Mouse (Mus musculus) T-helper 2 cell (primary cell): ENCODE measurements around the gene Lhb.
"Not testable (repeated sequence)": the region's sequence is repeated elsewhere in the genome, so short reads cannot be mapped to it uniquely, and the experiment has no call there.

Experiments
- in situ Hi-C: fragments of 300-600 bp; cut with MboI, MseI; formaldehyde crosslinking; loops from one replicate; pipeline ENCODE4 v1.15.1; 2025; ENCODE audit warnings: high pct_unique_total_duplicates

Lhb gene

DNA sequence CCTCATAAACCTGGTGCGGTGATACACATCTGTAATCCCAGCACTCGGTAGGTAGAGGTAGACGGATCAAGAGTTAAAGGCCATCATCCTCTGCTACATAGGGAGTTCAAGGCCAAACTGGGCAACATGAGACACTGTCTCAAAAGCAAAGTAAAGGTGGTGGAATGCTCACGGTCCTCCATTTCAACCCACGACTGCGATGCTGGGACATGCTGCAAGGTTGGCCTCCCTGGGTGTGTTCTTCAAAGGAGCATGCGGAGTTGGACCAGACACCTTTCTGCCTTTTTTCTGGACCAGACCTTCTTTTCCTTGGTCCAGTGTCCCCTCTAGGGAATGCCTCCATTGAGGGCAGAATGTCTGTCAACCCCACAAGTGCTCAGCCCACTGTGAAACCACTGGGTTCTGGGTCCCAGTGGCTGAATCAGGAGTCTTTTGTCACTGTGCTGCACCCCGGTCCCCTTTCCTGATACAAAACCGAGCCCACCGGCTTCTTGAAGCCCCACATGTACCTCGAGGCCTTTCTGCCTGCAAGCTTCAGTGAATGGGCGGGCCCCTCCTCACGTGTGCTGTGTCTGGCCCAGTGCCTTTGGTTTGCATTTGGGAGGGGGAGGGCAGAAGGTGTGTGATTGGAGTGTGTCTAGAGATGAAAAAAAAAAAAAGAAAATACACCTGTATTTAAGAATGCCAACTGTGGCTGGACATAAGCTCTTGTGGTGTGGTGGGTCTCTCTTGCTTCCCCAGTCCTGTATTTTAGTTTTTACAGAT, 35.5 kb downstream of the Lhb start:
- in situ Hi-C loops: no loop called here

DNA sequence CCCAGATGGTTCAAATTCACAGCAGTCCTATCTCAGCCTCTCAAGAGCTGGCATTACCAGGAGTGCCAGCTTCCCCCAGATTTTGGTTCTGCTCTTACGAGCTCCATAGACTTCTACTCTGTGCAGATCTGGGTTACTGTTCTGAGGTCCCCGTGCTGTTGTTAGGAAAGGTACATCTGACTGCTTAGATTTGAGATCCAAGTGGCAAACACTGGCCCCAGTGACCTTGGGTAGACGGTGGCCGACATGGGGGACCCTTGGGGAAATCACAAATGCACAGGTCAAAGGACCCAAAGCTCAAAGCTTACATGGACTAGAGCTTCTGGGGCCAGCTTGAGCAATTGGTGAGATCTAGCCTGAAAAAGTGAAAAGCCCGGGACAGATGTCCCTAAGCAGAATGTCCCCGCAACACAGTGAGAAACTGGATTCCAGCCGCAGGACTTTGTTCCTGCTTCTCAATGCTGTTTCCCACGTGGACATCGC, 36.1 kb downstream of the Lhb start:
- in situ Hi-C loops: no loop called here

DNA sequence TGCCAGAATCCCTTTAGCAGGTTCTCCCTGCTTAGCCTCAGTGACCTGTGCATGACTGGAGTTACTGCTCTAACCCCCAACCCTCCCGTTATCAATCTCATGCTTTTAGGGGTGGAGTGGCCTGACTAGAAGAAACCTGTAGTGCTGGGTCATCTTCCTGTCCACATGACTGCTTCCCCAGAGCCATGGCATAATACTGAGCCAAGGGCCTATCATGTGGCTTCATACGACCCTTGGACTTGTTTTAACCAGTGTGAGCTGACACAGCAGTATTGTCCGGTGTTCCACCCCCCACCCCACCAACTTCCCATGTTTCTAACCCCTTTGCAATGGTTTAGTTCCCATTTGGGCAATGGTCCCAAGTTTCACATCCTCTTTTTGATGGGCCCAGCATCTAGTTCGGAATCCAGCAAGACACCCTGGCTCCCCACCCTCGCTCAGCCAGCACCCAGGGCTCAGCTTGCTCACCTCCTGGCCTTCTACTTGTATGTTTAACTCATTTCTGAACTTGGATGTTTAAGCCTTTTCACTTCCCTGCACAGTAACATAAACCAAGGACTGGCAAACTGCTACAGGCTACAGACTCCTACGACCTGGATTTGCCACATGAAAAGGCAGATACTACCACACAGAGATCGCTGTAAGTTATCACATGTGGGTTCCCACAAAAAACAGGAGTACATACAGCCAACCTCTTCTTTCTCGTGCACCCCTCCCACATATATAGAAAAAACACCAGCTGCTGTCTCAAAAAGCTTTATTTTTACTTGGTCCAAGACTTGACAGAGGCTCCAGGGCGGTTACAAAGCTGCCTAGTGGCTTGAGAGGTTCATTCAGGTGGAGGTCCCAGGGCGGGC, 36.8 kb downstream of the Lhb start:
- in situ Hi-C loops: no loop called here

DNA sequence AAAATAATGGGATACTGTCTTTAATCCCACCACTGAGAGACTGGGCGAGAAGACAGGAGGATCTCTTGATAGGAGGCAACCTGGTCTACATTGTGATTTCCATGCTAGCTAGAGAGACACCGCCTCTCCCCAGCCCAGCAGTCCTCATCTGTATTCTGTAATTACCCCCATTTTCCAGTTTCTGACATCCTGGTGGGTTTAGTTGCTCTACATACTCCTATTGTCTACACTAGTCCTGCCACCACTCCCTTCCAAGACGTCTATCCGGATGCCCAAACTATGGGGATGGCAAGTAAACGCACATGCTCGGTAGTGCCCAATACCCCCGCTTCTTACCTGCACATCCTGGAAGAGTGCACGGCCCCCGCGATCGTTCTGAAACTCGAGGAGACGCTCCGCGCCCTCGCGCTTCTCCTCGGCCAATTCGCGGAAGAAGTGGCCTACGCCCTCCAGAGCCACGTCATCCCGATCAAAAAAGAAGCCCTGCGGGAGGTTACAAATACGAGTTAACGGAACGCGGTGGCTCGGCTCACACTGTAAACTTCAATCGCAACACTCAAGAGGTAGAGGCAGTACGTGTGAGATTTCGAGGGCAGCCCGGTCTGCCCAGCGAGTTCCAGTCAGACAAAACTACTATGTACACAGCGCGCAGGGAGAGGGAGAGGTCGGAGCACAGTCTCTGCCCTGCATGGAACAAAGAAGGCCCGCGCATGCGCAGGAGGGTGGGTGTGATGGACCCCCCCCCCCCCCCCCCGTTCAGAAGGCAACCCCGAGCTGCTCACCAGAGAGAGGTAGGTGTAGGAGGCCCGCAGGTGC, 38.3 kb downstream of the Lhb start:
- in situ Hi-C loops: no loop called here

DNA sequence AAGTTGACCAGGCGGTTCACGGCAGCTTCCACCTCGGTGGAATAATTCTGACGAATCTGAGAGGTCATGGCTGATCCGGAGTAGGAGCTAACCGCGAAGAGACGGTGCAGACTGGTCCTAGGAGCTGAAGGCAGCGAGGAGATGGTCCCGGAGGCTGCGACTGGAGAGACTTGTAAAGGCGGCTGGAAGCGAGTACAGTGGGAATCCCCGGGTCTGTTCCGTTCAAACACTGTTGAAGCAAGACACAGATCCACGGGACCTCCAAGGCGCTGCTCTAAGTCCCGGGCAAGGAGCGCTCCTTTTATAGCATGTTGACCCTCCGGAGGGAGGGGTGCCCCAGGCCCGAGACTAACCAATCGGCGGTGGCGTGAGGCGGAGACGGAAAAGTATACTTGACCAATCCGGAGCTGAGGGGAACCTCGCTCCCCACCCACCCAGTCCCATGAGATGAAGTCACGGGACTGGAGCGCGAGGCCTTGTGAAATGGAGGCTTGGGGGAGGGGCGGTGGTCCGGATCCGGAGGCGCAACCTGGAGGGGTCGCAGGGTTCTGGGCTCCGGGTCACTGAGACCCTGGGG, 39.0 kb downstream of the Lhb start, which contains the start of gene Ftl1:
Gene Ftl1 (minus strand): TSS at position 321 of the 577 bp plus-strand sequence.
- in situ Hi-C loops: not testable (repeated sequence)

DNA sequence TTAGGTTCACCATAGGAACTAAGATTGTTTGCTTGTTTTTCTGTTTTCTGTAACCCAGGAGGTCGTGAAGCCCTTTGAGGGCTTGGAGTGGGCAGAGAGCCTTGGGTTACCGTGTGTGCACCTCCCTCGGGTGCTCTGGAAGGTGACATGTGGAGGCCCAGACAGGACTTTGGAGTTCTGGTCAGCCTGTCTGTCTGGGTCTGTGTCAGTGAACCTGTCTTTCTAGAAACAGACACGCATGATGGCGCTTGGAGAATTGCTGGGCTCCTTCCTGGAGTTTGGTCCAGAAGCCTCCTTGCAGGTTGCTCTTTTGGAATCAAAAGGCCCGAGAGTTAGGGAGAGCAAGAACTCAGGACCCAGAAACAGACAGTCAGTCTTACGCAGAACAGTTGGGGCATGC, 39.8 kb downstream of the Lhb start:
- in situ Hi-C loops: no loop called here

DNA sequence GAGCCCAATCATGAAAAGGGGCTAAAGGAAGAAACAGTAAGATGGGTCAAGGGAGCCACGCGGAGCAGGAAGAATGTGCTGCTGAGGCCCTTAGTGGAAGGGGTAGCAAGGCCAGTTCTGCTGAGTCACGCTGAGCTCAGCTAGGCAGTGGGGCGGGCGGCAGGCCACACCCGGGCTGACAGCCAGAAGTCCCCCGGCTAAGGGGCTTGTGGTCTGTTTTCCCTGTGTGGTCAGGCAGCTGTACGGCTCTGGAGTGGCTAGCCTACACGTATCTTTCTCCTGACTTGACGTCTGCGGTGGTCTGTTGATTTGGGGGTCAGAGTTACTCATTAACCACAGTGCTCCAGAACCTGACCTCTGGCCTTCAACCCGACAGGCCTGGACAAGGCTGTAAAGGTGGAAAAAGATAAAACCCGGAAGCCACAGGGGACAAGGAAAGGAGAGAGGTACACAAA, 40.3 kb downstream of the Lhb start:
- in situ Hi-C loops: no loop called here

DNA sequence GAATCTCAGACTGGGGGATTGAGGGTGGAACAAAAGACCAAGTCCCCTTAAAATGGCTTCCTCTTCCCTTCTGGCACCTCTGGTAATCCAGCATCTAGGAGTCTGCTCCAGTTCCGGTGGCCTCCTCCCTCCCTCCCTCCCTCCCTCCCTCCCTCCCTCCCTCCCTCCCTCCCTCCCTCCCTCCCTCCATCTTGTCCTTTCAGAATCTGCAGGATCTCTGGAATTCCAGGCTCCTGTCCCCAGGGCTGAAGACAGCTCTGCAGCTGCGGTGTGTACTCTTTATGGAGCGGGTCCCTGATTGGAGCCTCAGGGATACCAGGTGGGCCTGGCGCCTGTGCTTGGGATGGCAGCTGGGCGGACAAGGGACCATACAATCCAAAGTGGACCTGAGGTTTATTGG, 40.7 kb downstream of the Lhb start:
- in situ Hi-C loops: no loop called here

DNA sequence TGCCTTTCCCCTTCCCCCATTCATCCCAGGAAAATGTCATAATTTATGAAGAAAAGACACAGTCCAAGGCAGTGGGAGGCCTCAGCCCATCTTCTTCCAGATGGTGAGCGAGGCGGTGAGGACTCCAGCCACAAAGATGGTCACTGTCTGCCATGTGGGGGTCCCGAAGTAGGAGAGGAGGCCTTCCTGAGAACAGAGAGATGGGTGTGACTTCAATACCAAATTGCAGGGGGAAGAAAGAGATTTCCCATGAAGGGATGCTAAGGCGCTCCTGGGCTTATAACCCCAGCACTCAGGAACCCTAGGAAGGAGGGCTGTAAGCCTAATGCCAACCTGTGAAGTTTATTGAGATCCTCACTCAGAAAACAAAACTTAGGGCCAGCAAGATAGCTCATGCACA, 41.2 kb downstream of the Lhb start:
- in situ Hi-C loops: no loop called here

DNA sequence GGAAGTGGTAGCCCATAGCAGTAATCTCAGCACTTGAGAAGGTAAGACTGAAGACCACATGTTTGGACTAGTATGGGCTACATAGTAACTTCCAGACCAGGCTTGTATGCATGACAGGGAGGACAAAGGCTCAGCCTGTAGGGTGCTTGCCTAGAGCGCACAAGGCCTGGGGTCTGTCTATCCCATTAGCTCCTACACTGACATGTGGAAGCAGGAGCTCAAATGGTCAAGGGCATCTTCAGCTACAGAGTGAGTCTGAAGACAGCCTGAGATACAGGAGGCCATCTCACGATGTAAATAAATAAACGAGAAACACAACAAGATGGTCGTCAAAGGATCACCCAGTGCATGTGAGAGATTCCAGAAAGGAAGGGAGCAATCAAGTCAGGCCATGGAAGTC, 41.7 kb downstream of the Lhb start:
- in situ Hi-C loops: no loop called here

DNA sequence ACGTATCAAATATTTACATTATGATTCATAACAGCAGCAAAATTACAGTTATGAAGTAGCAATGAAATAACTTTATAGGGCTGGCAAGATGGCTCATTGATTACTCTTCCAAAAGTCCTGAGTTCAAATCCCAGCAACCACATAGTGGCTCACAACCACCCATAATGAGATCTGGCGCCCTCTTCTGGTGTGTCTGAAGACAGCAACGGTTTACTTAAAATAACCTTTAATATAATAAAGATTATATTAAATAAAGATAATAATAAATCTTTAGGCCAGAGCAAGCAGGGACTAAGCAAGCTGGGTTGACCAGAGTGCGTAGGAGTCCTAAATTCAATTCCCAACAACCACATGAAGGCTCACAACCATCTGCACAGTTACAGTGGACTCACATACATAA, 42.2 kb downstream of the Lhb start:
- in situ Hi-C loops: not testable (repeated sequence)

DNA sequence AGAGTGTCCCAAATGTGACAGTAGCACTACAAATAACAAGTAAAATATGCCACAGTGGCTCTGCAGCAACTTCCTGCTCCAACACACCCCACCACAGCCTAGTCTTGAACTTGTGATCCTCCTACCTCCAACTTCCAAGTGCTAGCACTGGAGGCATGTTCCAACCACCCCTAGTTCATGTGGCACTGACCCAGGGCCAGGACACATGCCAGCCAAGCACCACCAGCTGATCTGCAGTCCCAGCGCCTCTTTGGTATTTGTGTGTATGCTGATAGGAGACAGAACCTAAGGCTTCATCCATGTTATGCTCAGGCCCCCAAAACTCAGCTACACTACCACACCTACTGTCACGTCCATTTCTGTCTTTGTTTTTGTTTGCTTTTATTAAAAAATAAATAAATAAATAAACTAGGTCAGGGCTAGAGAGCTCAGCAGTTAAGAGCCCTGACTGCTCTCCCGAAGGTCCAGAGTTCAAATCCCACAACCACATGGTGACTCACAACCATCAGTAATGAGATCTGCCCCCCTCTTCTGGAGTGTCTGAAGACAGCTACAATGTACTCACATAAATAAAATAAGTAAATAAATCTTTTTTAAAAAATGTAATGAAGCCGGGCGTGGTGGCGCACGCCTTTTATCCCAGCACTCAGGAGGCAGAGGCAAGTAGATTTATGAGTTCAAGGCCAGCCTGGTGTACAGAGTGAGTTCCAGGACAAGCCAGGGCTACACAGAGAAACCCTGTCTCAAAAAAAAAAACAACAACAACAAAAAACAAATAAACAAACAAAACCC, 43.6 kb downstream of the Lhb start:
- in situ Hi-C loops: no loop called here

DNA sequence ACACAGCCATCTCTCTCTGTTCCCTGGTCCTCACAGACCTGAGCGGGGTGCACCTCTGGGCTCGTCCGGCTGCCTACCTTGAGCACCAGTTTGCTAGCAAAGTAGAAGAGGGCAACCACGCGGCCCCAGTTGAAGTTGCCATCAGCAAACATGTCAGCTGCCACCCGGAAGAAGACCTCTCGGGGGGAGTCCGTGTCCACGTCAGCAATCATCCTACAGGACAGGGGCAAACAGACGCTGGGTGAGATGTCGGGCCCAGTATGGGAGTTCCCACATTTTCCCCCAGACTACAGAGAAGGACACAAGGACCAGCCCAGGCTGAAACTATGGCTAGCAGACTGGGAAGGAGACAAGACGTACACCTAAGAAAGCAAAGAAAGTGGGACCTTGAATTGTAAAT, 44.5 kb downstream of the Lhb start:
- in situ Hi-C loops: no loop called here

DNA sequence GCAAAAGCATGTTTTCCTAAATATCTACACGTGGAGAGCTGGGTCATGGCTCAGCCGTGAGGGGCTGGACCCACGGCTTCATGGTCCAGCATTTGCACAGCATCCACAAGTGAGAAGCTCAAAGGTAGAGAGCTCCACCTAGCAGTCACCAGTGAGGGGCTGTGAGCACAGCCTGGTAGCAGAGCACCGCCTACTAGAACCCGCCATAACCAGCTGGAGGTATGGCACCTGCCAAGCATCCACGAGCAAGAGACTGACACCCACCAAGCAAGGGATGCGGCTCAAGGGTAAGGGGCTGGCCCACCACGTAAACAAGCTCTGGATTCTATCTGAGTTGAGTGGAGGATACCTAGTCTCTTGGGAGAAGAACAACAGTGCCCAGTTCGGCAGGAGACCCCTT, 44.9 kb downstream of the Lhb start:
- in situ Hi-C loops: no loop called here

DNA sequence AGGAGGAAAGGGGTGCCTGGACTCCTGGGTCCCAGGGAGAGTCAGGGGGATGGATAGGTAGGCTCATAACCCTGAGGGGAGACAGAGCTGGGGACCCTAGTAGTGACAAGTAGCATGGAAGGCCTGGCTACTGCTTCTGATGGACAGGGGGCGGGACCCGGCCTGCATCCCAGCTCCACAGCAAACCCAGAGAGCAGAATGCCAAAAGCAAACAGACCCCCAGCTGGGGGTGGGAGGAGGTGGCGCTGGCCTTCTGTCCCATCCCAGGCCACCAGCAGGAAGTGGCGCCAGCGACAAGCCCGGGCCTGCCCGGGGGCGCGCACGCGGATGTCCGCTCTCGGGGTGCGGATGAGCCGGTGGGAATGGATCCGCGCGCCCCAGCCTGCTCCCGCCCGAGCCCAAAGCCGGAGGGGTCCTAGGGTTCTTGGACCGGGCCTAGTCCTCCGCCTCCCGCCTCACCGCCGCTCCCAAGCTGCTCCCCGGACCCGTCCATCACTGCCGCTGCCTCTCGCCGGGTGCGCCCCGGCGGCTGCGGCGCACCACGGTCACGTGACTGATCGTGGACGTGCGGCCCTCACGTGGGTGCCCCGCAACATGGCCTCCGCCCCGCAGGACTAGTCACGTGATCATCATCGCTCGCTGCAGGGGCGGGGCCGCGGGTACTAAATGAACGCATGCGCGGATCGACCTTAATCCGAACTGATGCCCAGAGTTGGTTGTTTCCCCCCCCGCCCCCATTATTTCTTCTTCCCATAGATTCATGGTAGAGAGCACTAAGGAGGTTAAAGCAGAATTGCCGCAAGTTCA, 45.9 kb downstream of the Lhb start, which contains the start of gene Bax:
Gene Bax (minus strand): TSS at position 616 of the 807 bp plus-strand sequence.
- in situ Hi-C loops: no loop called here

DNA sequence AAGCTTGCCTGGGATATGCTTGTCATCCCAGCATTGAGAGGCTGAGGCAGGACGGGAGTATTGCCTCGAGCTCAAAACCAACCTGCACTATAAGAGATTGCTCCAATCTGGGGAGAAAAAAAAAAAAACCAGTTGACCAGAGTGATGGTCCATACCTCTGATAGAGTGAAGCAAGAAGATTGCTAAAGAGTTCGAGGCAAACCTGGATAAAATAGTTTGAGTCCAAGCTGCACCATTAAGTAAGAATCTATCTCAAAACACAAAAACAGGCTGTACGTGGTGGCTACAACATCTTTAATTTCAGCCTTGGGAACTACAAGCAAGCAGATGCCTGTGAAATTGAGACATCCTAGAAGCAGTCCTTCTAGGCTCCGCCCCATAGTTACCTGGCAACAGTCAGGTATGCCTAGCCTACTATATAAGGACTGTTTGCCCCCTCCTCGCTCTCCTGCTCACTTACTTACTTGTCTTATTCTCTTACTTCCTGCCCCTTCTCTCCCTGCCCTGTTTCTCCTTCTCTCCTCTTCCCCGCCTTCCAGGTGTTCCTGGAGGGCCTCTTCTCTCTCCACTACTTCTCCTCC, 46.6 kb downstream of the Lhb start:
- in situ Hi-C loops: no loop called here

DNA sequence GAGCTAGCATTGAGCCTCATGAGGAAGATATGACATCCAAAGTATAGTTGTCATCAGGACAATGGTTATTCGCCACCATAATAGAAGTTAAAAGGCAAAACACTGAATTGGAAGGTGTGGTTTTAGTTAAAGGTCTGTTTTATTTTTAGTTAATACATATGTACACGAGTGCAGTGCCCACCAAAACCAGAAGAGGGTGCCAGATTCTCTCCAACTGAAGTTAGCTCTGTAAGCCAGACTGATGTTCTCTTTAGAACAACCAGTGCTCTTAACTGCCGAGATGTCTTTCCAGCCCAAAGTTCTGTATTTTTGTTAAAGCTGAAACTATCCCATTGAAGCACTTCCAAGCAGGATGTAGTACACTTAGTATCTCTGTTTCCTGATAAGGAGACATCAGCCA, 50.2 kb downstream of the Lhb start:
- in situ Hi-C loops: no loop called here
